Mouse (Mus musculus) bone marrow, adult 2 months (tissue): ENCODE measurements around the gene 9930111J21Rik1.

Experiments
- CTCF ChIP-seq: fragments of 200-500 bp; IDR thresholded peaks from 2 replicates; pipeline ENCODE4 v1.5.1; 2011; ENCODE audit warnings: low read length, control low read depth; ENCODE audit not compliant: control insufficient read depth, insufficient read depth
- POLR2A ChIP-seq: fragments of 200-500 bp; IDR thresholded peaks from 2 replicates; pipeline ENCODE4 v1.6.1; 2011; ENCODE audit warnings: low read depth, mild to moderate bottlenecking, control low read depth, low read length, borderline replicate concordance; ENCODE audit not compliant: control insufficient read depth

DNA sequence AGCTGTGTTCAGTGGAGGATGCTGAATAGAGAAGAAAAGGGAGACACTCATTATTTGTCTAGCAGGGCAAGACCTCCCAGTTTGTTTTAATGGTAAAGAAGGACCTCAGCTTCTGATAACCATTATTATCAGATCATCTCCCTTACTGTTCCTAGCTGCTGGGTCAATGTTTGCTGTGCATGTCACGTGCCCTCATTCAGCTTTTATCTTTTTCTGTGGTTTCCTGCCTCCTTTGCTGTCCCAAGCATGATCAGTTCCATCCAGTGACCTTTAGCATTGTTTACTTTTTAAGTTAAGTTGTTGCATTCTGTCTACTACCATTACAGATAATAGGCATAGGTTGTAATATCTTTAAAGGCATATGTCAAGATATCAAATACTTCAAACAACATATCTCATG is 70.7 kb downstream of the 9930111J21Rik1 start:
- TF ChIP-seq POLR2A (no peak), CTCF (no peak)
